Mouse (Mus musculus) left cerebral cortex, adult 8-10 months (tissue): ENCODE measurements around the gene Larp6. TPM values are rescaled to one million over a fixed set of nuclear protein-coding genes. Genes with fewer than 3 reads are reported as not detected.

Experiments used
- DNase-seq, 2 experiments: peaks; one replicate each; pipeline ENCODE4 v3.0.0; 2022; ENCODE audit warnings: low spot score in 2 of 2
- total RNA-seq, 4 experiments: library from RNA; stranded (reverse); gene quantifications; 2 replicates each; pipeline ENCODE4 v1.2.4; 2022

Larp6 gene
- 10 to 100 TPM; 43.2 to 46.2 (median 43.7) TPM for total RNA-seq

DNA sequence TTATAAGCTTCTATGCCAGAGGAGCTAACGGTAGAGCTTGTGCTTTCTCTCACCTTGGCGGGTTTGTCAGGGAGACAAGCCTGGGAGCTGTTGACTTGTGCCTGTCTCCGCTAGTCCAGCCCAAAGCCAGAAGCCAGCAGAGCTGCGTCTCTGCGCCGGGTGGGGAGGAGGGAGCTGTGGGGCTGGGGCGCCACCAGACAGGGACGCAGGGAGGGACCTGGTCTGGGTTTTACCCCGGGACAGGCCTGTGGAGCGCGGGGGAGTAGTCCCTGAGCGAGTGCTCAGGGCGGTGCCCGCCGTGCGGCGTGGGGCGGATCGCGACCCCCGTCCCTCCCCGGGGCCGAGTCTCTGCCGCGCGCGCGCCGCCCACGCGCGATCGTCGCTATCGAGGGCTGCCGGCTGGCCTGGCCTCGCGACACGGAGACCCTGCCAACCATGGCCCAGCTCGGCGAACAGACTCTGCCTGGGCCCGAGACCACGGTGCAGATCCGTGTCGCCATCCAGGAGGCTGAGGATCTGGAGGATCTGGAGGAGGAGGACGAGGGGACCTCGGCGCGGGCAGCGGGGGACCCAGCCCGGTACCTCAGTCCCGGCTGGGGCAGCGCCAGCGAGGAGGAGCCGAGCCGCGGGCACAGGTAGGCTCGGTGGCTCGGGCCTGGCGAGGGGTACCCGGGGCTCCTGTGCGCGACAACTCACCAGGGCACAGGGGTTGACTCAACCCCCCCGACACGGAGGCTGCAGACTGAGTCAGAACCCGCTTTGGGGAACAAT is at the start of gene Larp6:
TSS of gene Larp6 (plus strand) at position 219 of the 771 bp plus-strand sequence.
- DNase-seq: peak; percentile 62 to 64

- DNase-seq: no peak
Observed at GRCm38 (mm10) chr9:60664385-60664784, 48.4 kb upstream of the Larp6 start.

DNA sequence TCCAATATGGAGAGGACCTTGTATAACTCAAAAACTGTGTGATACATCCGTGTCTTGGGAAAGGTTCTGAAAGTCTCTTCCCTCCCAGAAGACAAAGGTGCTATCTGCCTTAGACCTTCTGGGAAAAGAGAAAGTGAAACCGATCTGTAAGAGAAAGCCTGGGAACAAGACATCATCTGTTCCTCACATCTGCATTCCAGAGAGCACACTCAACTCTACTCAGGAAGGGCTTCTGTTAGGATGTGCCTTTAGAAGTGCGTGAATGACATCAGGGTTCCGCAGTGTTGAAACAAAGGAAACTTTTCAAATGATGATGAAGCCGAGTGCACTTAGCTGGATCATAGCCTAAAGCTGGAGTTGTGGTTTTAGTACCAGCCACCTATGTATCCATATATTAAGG is 47.9 kb upstream of the Larp6 start:
- DNase-seq: no peak

- DNase-seq: no peak
Observed at GRCm38 (mm10) chr9:60665535-60665934, 47.3 kb upstream of the Larp6 start.

- no peak for DNase-seq
Observed at GRCm38 (mm10) chr9:60668886-60669285, 43.9 kb upstream of the Larp6 start.

DNA sequence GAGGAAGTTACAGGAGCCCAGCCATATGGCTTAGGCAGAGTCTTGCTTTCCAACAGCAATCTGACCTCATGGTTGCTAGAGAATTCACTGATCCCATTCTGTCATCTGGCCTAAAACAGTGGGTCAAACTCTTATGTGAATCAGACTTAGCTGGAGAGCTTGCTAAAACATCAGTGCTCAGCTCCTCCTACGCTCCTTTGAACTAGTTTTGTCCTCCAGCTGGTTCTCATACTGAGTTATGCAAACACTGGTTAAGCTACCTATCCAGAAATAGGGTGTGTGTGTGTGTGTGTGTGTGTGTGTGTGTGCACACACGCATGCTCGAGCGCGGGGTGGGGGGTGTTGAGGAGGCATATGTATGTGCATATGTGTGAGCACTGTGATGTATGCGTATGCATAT is 40.2 kb upstream of the Larp6 start:
- no peak for DNase-seq

GRCm38 (mm10) chr9:60674780-60675179 is 38.0 kb upstream of the Larp6 start:
- no peak for DNase-seq

DNA sequence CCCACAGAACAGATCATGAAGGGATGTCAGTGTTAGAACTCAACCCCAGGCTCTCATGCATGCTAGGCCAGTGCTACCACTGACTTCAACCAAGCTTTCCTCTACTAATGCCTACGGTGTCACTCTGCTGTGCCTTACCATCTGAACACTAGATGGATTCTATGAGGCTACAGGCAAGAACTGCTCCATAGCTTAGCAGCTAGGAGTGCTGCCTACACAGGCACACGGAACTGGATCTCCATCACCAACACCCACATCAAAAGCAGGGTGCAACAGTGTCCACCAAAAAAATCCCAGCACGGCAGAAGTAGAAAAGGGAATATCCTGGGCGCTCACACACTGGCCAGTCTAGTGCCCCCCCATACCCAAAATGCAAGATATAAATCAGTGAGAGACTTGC is 36.4 kb upstream of the Larp6 start:
- no peak for DNase-seq

- no peak for DNase-seq
Observed at GRCm38 (mm10) chr9:60678913-60679312, 33.9 kb upstream of the Larp6 start.

GRCm38 (mm10) chr9:60681005-60681404 is 31.8 kb upstream of the Larp6 start:
- DNase-seq: no peak

GRCm38 (mm10) chr9:60682753-60683152 is 30.0 kb upstream of the Larp6 start:
- no peak for DNase-seq

- DNase-seq: no peak
Observed at GRCm38 (mm10) chr9:60687415-60687814, 25.4 kb upstream of the Larp6 start.

DNA sequence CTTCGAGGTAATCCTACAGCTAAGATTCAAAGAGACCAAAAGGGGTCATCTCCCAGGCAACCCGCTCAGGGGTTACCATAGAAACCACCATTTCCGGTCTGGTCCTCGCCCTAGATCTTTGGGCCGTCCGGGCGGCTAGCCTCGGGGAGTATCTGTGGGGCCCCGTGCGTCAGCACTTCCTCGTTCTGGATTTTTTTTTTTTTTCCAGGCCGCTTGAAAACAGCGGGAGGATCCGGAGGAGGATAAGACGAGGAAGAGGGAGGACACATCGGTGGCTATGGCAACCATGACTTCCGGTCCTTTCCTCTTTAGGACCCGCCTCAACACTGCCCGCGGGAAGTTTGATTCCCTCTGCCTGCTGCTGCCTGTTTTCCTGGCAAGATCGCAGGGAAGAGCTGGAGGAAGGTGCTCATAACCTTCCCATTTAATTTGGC is 24.9 kb upstream of the Larp6 start, which contains the start of gene Lrrc49:
TSS of gene Lrrc49 (minus strand) at position 268 of the 434 bp plus-strand sequence.
- peak; percentile 85 to 88 for DNase-seq

GRCm38 (mm10) chr9:60692624-60693023 is 20.2 kb upstream of the Larp6 start:
- DNase-seq: no peak

DNA sequence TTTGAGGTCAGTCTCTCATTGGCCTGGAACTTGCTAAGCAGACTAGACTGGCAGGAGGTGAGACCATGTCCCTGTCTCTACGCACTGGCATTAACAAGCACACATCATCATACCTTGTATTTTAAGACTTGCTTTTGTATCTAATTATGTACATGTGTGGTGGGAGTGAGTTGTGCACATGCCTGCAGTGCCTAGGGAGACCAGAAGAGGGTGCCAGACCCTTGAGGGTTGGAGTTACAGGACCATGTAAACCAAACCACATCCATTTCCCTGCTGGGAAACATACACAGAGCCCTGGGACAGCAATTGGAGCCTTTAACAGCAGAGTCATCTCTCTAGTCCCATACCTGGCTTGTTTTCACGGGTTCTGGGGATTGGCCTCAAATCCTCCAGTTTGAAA is 18.8 kb upstream of the Larp6 start:
- no peak for DNase-seq

- DNase-seq: no peak
Observed at GRCm38 (mm10) chr9:60696271-60696985, 16.4 kb upstream of the Larp6 start.

DNA sequence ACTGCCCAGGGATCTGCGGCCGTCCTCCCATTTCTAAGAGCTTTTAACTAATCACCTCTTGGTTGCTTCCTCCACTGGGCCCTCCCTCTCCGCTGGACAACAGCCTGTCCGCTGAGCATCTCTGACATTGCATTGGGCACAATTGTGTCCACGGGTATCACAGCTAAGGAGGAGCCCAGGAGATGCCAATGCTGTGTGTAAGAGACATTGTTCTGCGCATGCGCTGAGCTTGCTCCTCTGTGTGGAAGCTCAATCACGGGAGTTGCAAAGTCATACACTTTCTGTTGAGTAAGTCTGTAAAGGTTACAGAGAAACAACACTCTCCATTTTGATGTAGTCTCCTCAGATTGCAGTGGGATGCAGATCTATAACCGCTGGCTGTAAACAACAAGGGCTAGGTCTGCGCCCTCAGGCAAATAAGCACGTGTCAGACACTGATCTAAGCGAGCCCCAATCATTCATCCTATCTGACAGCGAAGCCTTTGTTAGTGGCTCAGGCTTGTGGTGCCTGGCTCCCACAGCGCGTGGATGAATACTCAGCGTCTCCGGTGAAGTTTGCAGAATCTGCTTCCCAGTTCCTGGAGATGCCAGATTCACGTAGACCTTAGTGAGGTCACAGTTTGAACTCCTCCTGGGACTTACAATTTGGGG is 13.1 kb upstream of the Larp6 start:
- DNase-seq: no peak

GRCm38 (mm10) chr9:60707594-60707993 is 5.2 kb upstream of the Larp6 start:
- no peak for DNase-seq

- no peak for DNase-seq
Observed at GRCm38 (mm10) chr9:60708606-60709005, 4.2 kb upstream of the Larp6 start.

DNA sequence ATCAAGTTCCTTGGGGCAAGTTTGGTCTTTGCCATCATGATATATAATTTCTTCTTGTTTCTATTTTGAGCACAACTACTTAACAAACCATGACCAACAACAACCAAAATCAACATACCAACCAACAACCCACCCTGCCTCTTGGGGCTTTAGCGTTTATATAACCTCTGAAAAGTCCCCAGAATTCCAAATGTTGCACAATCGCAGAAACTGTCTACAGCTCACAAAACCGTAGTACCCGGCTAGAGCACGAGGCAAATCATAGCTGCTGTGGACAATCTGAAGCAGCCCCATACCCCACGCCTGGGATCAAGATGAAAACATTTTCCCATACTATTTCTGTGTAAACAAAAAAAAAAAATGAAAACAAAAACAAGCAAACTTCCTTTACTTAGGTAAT is 3.1 kb upstream of the Larp6 start:
- no peak for DNase-seq

- DNase-seq: no peak
Observed at GRCm38 (mm10) chr9:60712011-60712410, 778 bp upstream of the Larp6 start.

DNA sequence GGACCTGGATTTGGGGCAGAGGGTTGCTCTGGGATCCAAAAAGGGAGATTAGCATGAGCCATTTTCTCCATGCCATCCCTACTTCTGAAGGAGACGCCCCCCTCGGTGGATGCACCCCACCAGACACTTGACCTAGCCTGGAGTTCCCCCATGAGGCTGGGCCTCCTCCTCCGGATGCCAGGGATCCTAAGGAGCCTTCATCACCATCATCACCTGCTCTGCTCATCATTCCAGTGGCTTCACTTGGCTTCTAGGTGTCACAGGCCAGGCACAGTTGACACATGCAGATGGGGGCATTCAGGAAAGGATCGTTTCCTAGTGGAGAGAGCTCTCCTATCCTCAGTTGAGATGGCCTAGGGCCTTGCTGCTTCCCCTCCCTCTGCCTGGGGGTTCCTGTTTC is 827 bp downstream of the Larp6 start:
- DNase-seq: no peak
